Mouse (Mus musculus): Measurements from ENCODE around the gene Hspa4l.

- TF ChIP-seq POLR2A (IDR thresholded peaks at IDR 0.05; ENCODE audit: low read depth, low read length), result no peak
- no peak for TF ChIP-seq CTCF (IDR thresholded peaks at IDR 0.05; ENCODE audit: borderline replicate concordance, insufficient read depth, low read length)
These were observed 17.0 kb downstream of the Hspa4l start for GRCm38 (mm10) chr3:40761312-40761711.
